ENCODE assay signal across 22 mouse cellular contexts in genomic region chr7:98312185-98312920, GRCm38 (mm10). TPM values are rescaled to one million over a fixed set of nuclear protein-coding genes. Genes with fewer than 3 reads are reported as not detected.
A peak's percentile ranks its signal among the peaks of the same experiment; 100 is the strongest.
DNase-seq lines count a peak whose midpoint lies in the region; ATAC-seq lines count a peak whose summit lies in the region.
"Had no signal": no experiment of that assay in that cellular context is flagged by ENCODE, and none has a peak within 500 bp of the region (broad histone marks: within the 10 kb centered on the region; RNA-seq: fewer than 3 reads in every experiment).

No protein-coding gene starts in this region.

- intact Hi-C loops in heart, postnatal 25 days (cut with DNase I): no loop called here

- peaks cover 17% of the 10 kb centered on the region for H3K4me1 ChIP-seq in neural tube, embryonic 15.5 days

- no peak overlapping the region for H3K27ac ChIP-seq in neural tube, embryonic 15.5 days (replicated peaks)
- H3K27ac ChIP-seq: embryonic facial prominence, embryonic 10.5 days; forebrain, embryonic 13.5 days; heart, embryonic 13.5 days; hindbrain, embryonic 12.5 days had no signal

- no peaks in the 10 kb centered on the region for H3K27me3 ChIP-seq in neural tube, embryonic 15.5 days (replicated peaks)
- H3K27me3 ChIP-seq: Patski had no signal

- WGBS in neural tube, embryonic 15.5 days: 72% methylated on average over 4 of the region's 4 CpGs

- ATAC-seq in neural tube, embryonic 15.5 days (ENCODE audit: low FRiP score): no peak
- ATAC-seq: activated CD4-positive, CD25-positive, alpha-beta regulatory T cell, adult 4 months; CD4-positive, CD25-positive, alpha-beta regulatory T cell, adult 4 months; forebrain, embryonic 13.5 days; forebrain, postnatal 0 days; Patski had no signal

- no peaks in the 10 kb centered on the region for H3K36me3 ChIP-seq in neural tube, embryonic 15.5 days
- H3K36me3 ChIP-seq: embryonic facial prominence, embryonic 10.5 days; G1E; heart, embryonic 13.5 days; hindbrain, embryonic 12.5 days had no signal

- peak; percentile 70 for DNase-seq in heart, adult 11 months
- DNase-seq in heart, postnatal 25 days (ENCODE audit: low spot score): no peak
- peak; percentile 3 for DNase-seq in neural tube, embryonic 10.5 days (ENCODE audit: extremely low spot score, low spot score)
- DNase-seq in adipocyte (ENCODE audit: low spot score): peak; percentile 42
- peak; percentile 73 for DNase-seq in lung, postnatal 36 days
- DNase-seq in thymus, postnatal 14 days: no peak
- DNase-seq: adrenal gland, adult 2 months; adrenal gland, postnatal 36 days; B cell, adult 2 months; cerebellum, adult 2 months; forebrain, postnatal 0 days; gastrocnemius, postnatal 14 days; heart, postnatal 4 days had no signal

- no peak overlapping the region for H3K9ac ChIP-seq in neural tube, embryonic 15.5 days (replicated peaks)
- H3K9ac ChIP-seq: forebrain, embryonic 13.5 days; forebrain, postnatal 0 days; heart, embryonic 13.5 days; hindbrain, embryonic 12.5 days had no signal

- H3K9me3 ChIP-seq in neural tube, embryonic 15.5 days (replicated peaks): no peaks in the 10 kb centered on the region
- H3K9me3 ChIP-seq: embryonic facial prominence, embryonic 10.5 days; forebrain, embryonic 13.5 days; G1E; heart, embryonic 13.5 days; hindbrain, embryonic 12.5 days had no signal

- no peak overlapping the region for H3K4me2 ChIP-seq in neural tube, embryonic 15.5 days
- H3K4me2 ChIP-seq: forebrain, embryonic 13.5 days; heart, embryonic 13.5 days; hindbrain, embryonic 12.5 days had no signal

- H3K4me3 ChIP-seq in neural tube, embryonic 15.5 days (replicated peaks): no peak overlapping the region
- H3K4me3 ChIP-seq: embryonic facial prominence, embryonic 10.5 days; forebrain, embryonic 13.5 days; heart, embryonic 13.5 days; hindbrain, embryonic 12.5 days had no signal

RNA-seq across cellular contexts. Expression of gene Acer3, which starts 8.7 kb away (rescaled TPM):
- 10 to 100 TPM; 12.2 to 12.3 TPM for total RNA-seq in heart, postnatal 25 days (2021)
- 28.3 and 28.4 TPM in 2 replicates for polyA plus RNA-seq in neural tube, embryonic 15.5 days (2015; fragmentation: Nextera tagmentation; extraction: Ambion mirVana)

RNA-seq across cellular contexts. Expression of gene Tsku, which starts 48.8 kb away (rescaled TPM):
- 1 to 10 TPM; 2.1 to 2.7 TPM for total RNA-seq in heart, postnatal 25 days (2021)
- polyA plus RNA-seq in neural tube, embryonic 15.5 days (2015; fragmentation: Nextera tagmentation; extraction: Ambion mirVana): 6.3 and 7.1 TPM in 2 replicates
- total RNA-seq: G1E had no signal
- polyA plus RNA-seq: activated CD4-positive, CD25-positive, alpha-beta regulatory T cell, adult 4 months; CD4-positive, CD25-positive, alpha-beta regulatory T cell, adult 4 months; G1E had no signal

Comparison
In these comparisons a context has a peak if more than half of its experiments do, and no peak if none do; other contexts are left out.
1. DNase-seq: peak in heart, adult 11 months (single experiment), neural tube, embryonic 10.5 days (single experiment), adipocyte (single experiment) and lung, postnatal 36 days (single experiment); none in heart, postnatal 25 days (single experiment) and thymus, postnatal 14 days (single experiment).